Mouse (Mus musculus): Measurements from ENCODE around the gene Stx6. TPM values are rescaled to one million over a fixed set of nuclear protein-coding genes. Genes with fewer than 3 reads are reported as not detected.

Stx6 gene
- total and polyA plus RNA-seq, 2 experiments from 2014 or later, result 39.6 to 56.6 TPM

DNA sequence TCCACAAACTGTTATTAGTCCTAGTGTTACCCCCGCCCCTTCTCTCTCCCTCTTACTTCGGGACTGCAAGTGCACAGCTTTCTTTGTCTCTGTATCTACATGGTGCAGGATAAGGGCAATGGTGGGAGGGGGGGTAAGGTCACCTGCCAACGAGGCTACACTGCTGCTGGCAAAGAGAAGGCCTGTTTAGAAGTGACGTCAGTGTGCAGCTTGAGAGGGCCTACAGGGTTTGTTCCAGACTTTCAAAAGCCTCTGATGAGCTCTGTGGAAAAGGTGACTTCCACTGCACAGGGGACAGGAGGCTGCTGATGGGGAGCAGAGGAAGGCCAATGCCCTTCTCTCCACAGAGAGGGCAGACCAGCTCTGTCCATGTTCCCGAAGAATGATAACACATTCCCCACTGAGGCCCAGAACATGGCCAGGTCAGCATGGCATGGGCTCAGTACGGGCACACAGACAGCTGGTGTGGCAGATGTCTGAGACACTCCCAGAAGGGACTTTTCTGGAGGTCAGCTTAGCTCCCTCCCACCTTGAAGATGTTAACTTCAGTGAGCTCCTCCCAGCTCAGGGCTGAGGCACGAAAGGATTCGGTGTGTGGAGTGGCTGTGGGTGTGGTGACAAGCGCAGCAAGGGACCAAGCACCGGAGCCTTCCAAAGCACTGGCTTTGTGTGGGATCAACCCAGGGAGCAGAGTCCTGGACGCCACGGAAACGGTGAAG, 78.0 kb downstream of the Stx6 start:
- peaks cover 71% of the 10 kb centered on the region for H3K4me1 ChIP-seq (ENCODE audit: control insufficient read depth, insufficient read depth)
- WGBS, result 41% methylated on average over 13 of the region's 13 CpGs
- no peaks in the 10 kb centered on the region for H3K9me3 ChIP-seq (replicated peaks; ENCODE audit: control insufficient read depth, low read length)
- H3K27me3 ChIP-seq (ENCODE audit: control insufficient read depth, insufficient read depth, low read length), result no peaks in the 10 kb centered on the region
- H3K4me2 ChIP-seq (ENCODE audit: low read depth, low read length), result no peak overlapping the region
- H3K4me3 ChIP-seq (ENCODE audit: low read depth, low read length), result no peak overlapping the region
- peak; percentile 75 for DNase-seq (ENCODE audit: low spot score)
- peaks cover 26% of the 10 kb centered on the region for H3K36me3 ChIP-seq (replicated peaks; ENCODE audit: control insufficient read depth, insufficient read depth, low read length)
- TF ChIP-seq CTCF (IDR thresholded peaks at IDR 0.05; ENCODE audit: low read depth), result no peak
- TF ChIP-seq EP300 (IDR thresholded peaks at IDR 0.05; ENCODE audit: low read depth), result no peak
- peak overlapping the region; percentile 94 for H3K27ac ChIP-seq (ENCODE audit: low read depth)
- peak overlapping the region; percentile 15; the same call in 1 of the 2 replicates for H3K9ac ChIP-seq (replicated peaks; ENCODE audit: low read depth, low read length)
- ATAC-seq (ENCODE audit: insufficient read depth, low read depth), result peak; percentile 22

DNA sequence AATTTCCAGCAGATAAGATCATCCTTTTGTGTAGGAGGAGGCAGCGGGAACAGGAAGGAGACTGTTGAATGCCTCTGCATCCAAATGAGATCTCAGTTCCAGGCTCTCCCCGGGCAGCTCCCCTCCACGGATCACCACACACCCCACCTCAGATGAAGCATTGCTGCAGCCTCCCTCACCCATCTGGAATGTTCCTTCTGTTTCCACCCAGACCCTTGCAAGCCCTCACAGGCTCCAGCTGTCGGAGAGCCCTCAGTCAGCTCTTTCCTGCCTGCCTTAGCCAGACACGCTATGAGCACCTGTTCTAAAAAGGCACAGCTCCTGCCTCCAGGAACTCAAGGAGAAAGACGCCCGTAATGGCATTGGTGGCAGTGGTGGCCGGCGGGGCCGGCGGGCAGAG, 78.9 kb downstream of the Stx6 start:
- WGBS, result 50% methylated on average over 11 of the region's 11 CpGs
- Histone ChIP-seq H3K4me1 (ENCODE audit: control insufficient read depth, insufficient read depth) (peaks cover 74% of the 10 kb centered on the region), H3K36me3 (replicated peaks; ENCODE audit: control insufficient read depth, insufficient read depth, low read length) (peaks cover 30% of the 10 kb centered on the region), H3K9ac (replicated peaks; ENCODE audit: low read depth, low read length) (no peak overlapping the region), H3K4me3 (ENCODE audit: low read depth, low read length) (no peak overlapping the region), H3K9me3 (replicated peaks; ENCODE audit: control insufficient read depth, low read length) (no peaks in the 10 kb centered on the region), H3K27me3 (ENCODE audit: control insufficient read depth, insufficient read depth, low read length) (no peaks in the 10 kb centered on the region), H3K4me2 (ENCODE audit: low read depth, low read length) (no peak overlapping the region), H3K27ac (ENCODE audit: low read depth) (peak overlapping the region; percentile 94)
- DNase-seq (ENCODE audit: low spot score), result no peak
- TF ChIP-seq EP300 (IDR thresholded peaks at IDR 0.05; ENCODE audit: low read depth) (no peak), CTCF (IDR thresholded peaks at IDR 0.05; ENCODE audit: low read depth) (no peak)
- ATAC-seq (ENCODE audit: insufficient read depth, low read depth), result no peak

GRCm38 (mm10) chr1:155238126-155238525, 79.6 kb downstream of the Stx6 start:
- no peaks in the 10 kb centered on the region for H3K9me3 ChIP-seq (replicated peaks; ENCODE audit: control insufficient read depth, low read length)
- H3K9ac ChIP-seq (replicated peaks; ENCODE audit: low read depth, low read length), result no peak overlapping the region
- H3K27me3 ChIP-seq (ENCODE audit: control insufficient read depth, insufficient read depth, low read length), result no peaks in the 10 kb centered on the region
- peak overlapping the region; percentile 94 for H3K27ac ChIP-seq (ENCODE audit: low read depth)
- no peak overlapping the region for H3K4me2 ChIP-seq (ENCODE audit: low read depth, low read length)
- 90% methylated on average over 5 of the region's 5 CpGs for WGBS
- TF ChIP-seq EP300 (IDR thresholded peaks at IDR 0.05; ENCODE audit: low read depth), result no peak
- TF ChIP-seq CTCF (IDR thresholded peaks at IDR 0.05; ENCODE audit: low read depth), result no peak
- H3K4me1 ChIP-seq (ENCODE audit: control insufficient read depth, insufficient read depth), result peaks cover 66% of the 10 kb centered on the region
- H3K4me3 ChIP-seq (ENCODE audit: low read depth, low read length), result no peak overlapping the region
- ATAC-seq (ENCODE audit: insufficient read depth, low read depth) (no peak), DNase-seq (ENCODE audit: low spot score) (no peak)
- peaks cover 30% of the 10 kb centered on the region for H3K36me3 ChIP-seq (replicated peaks; ENCODE audit: control insufficient read depth, insufficient read depth, low read length)

DNA sequence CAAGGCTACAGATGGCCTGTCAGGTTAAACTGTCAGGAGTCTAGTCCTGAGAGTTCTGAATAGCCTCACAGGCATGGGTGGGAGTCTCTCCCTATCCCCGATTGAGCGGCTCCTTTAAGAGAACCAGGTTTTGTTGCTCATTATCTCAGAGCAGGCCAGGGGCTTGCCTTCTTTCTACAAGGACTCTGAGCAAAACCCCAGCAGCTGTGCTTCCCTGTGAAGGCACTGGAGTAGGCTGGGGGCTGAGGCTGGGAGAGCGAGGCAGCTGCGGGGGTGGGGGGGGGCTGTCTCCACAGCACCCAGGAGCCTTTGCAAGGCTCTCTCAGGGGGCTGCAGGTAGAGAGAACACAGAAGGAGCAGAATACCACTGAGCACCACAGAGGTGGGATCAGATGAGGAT, 80.7 kb downstream of the Stx6 start:
- H3K9ac ChIP-seq (replicated peaks; ENCODE audit: low read depth, low read length), result no peak overlapping the region
- no peak overlapping the region for H3K27ac ChIP-seq (ENCODE audit: low read depth)
- DNase-seq (ENCODE audit: low spot score) (no peak), ATAC-seq (ENCODE audit: insufficient read depth, low read depth) (no peak)
- H3K4me1 ChIP-seq (ENCODE audit: control insufficient read depth, insufficient read depth), result peaks cover 56% of the 10 kb centered on the region
- WGBS, result 75% methylated on average over 4 of the region's 4 CpGs
- TF ChIP-seq CTCF (IDR thresholded peaks at IDR 0.05; ENCODE audit: low read depth), result no peak
- no peak for TF ChIP-seq EP300 (IDR thresholded peaks at IDR 0.05; ENCODE audit: low read depth)
- peaks cover 30% of the 10 kb centered on the region for H3K36me3 ChIP-seq (replicated peaks; ENCODE audit: control insufficient read depth, insufficient read depth, low read length)
- no peaks in the 10 kb centered on the region for H3K27me3 ChIP-seq (ENCODE audit: control insufficient read depth, insufficient read depth, low read length)
- no peak overlapping the region for H3K4me2 ChIP-seq (ENCODE audit: low read depth, low read length)
- no peaks in the 10 kb centered on the region for H3K9me3 ChIP-seq (replicated peaks; ENCODE audit: control insufficient read depth, low read length)
- no peak overlapping the region for H3K4me3 ChIP-seq (ENCODE audit: low read depth, low read length)

DNA sequence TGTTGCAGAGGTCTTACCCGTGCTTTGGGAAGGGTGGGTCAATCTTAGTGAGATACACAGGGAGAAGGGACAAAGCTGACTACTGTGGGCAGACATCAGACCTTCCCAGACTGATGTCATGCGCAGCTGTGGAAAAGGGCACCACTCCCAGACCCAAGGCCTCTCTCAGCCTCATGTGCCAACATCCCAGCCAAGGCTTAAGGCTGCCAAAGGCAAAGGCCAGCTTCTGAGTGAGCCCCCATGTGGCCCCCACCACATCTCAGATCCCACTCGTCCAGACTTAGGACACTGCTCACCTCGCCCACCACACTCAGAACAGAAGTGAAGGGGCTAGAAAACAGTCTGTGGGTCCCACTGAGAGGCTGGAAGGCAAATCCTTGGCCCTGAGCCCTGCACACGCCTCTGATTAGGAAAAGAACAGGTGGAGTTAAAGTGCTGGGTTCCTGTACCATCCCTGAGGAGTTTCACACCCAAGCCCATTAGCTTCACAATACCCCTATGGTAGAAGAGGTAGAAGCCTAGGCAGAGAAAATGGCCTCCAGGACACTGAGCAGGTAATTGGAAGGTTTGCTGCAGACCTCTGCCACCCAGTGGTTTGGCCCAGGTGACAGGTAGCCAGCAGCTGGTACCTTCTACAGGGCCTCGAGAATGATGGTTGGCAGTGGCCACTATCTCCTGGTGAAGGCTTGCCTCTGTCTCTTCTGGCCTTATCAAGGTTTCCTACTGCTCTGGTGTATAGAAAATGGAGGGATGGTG, 81.6 kb downstream of the Stx6 start:
- H3K4me2 ChIP-seq (ENCODE audit: low read depth, low read length), result no peak overlapping the region
- peaks cover 55% of the 10 kb centered on the region for H3K4me1 ChIP-seq (ENCODE audit: control insufficient read depth, insufficient read depth)
- no peak for ATAC-seq (ENCODE audit: insufficient read depth, low read depth)
- no peak for DNase-seq (ENCODE audit: low spot score)
- WGBS, result 69% methylated on average over 6 of the region's 6 CpGs
- no peak overlapping the region for H3K4me3 ChIP-seq (ENCODE audit: low read depth, low read length)
- peak overlapping the region; percentile 20; the same call in 1 of the 2 replicates for H3K9ac ChIP-seq (replicated peaks; ENCODE audit: low read depth, low read length)
- H3K27me3 ChIP-seq (ENCODE audit: control insufficient read depth, insufficient read depth, low read length), result no peaks in the 10 kb centered on the region
- H3K27ac ChIP-seq (ENCODE audit: low read depth), result no peak overlapping the region
- no peak for TF ChIP-seq CTCF (IDR thresholded peaks at IDR 0.05; ENCODE audit: low read depth)
- TF ChIP-seq EP300 (IDR thresholded peaks at IDR 0.05; ENCODE audit: low read depth), result no peak
- H3K9me3 ChIP-seq (replicated peaks; ENCODE audit: control insufficient read depth, low read length), result no peaks in the 10 kb centered on the region
- peaks cover 30% of the 10 kb centered on the region for H3K36me3 ChIP-seq (replicated peaks; ENCODE audit: control insufficient read depth, insufficient read depth, low read length)

Measured in heart, postnatal 0 days (tissue).